Mouse (Mus musculus) cerebellum, adult 2 months (tissue): Measurements from ENCODE around the gene Cdk16.

ENCODE experiments used
- CTCF ChIP-seq: fragments of 200-500 bp; IDR thresholded peaks from 2 replicates; pipeline ENCODE4 v1.5.1; 2011; ENCODE audit warnings: low read depth, mild to moderate bottlenecking, control low read depth, low read length, moderate library complexity, borderline replicate concordance; ENCODE audit not compliant: insufficient read depth
- POLR2A ChIP-seq: fragments of 200-500 bp; IDR thresholded peaks from 2 replicates; pipeline ENCODE4 v1.6.1; 2011; ENCODE audit warnings: low read length, control low read depth, borderline replicate concordance; ENCODE audit not compliant: insufficient read depth

- no peak for TF ChIP-seq CTCF
- no peak for TF ChIP-seq POLR2A
These were observed 61.1 kb downstream of the Cdk16 start for GRCm38 (mm10) chrX:20748829-20749228.
